Mouse (Mus musculus) cerebellum, adult 11-12 months (tissue): ENCODE measurements around the gene Cbx1.
"Not testable (repeated sequence)": the region's sequence is repeated elsewhere in the genome, so short reads cannot be mapped to it uniquely, and the experiment has no call there.

Source experiments
- DNase-seq: peaks from one replicate; pipeline ENCODE4 v3.0.0; 2022

Cbx1 gene

DNA sequence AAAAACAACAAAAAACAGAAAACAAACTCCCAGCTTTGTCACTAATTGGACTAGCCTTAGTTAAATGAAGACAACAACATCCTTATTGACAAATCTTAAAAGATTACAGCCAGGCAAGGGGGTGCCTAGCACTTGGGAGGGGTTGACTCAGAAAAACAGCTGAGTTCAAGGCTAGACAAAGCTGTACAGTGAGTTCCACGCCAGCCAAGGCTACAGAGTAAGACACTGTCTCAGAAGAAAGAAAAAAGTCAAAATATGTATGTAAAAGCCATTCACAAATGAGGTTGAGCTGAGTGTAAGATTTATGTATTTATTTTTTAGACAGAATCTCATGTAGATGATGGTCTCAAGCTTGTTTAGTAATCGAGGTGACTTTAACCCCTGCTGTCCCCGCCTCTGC lies 51.0 kb downstream of the Cbx1 start:
- DNase-seq = no peak

DNA sequence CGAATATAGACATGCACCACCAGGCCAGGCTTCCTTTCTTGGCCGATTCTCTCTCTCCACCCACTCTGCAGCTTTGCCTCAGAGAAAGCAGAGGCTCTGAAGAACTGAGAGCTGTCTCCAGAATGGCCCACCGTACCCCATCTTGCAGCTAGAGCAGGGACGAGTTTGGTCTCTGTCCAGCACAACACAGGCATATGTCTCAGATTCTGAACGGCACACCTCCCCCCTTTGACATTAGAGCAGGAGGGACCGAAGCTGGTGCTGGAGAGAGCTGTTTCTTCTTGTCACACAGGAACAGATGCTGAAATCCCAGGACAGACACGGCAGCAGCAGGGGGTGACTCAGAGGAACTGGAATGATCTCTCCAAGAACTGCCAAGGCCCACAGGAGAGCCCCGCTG lies 51.4 kb downstream of the Cbx1 start:
- peak; percentile 34 for DNase-seq

GRCm38 (mm10) chr11:96843627-96844026 lies 54.7 kb downstream of the Cbx1 start:
- DNase-seq = no peak

GRCm38 (mm10) chr11:96847240-96847639 lies 58.3 kb downstream of the Cbx1 start:
- DNase-seq = no peak

GRCm38 (mm10) chr11:96848694-96849093 lies 59.8 kb downstream of the Cbx1 start:
- DNase-seq = no peak

GRCm38 (mm10) chr11:96849145-96849544 lies 60.2 kb downstream of the Cbx1 start:
- DNase-seq = not testable (repeated sequence)

DNA sequence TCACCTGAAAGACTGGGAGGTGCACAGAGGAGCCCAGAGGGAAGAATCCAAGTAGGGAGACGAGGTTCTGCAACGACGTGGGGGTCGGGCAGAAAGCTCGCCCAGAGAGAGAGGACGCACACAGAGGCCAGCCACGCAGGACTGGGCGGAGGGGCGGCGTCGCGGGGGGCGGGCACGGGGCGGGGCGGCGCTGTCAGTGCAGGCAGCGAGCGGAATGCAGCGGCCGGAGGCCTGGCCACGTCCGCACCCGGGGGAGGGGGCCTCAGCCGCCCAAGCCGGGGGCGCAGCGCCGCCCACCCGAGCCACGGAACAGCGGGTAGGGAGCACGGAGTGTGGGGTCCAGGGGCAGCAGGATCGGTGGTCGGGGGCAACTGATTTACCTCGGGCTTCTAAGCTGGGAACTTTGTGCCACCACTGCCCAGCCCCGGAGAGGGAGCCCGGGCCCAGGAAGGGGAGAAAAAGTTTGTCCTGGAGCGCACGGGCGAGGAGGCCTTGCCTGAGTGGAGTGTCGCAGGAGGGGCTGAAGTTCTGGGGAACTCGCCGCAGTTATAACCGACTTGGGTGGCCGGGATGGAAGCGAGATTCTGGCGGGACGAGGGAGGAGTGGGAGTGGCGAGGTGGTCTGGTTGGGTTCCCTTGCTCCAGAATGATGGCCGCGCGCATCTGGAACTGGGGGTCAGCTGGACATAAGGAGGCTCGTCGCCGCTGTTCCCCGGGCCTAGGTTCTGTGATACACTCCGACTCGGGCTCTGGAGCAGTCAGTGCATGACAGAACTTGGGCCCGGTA lies 60.9 kb downstream of the Cbx1 start, which contains the start of gene Copz2:
Gene Copz2 (plus strand): TSS at position 190 of the 787 bp plus-strand sequence.
- no peak for DNase-seq

DNA sequence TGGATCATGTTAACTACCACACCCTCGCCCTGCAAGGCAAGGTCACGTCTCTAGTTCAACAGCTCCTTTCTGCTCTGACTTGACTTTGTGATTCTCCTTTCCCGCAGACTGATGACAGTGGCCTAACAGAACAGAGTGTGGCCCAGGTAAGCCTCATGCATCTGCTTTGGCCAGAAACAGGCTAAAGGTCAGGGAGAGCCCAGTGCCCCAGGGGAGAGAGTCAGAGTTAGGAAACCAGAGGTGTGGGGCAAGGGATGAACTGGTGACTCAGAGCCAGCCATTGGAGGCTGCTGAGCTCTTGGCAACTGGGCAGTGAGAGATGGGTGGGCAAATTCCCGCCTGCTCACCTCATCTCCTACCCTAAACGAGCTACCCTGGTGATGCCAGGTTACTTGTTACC lies 68.5 kb downstream of the Cbx1 start:
- DNase-seq = no peak
